Mouse (Mus musculus): ENCODE results near the gene Fos. TPM values are rescaled to one million over a fixed set of nuclear protein-coding genes. Genes with fewer than 3 reads are reported as not detected.

The Fos gene
- polyA plus RNA-seq, 1 experiment: 37.0 TPM

- no peak for DNase-seq (ENCODE audit: low spot score)
These were observed 11.6 kb upstream of the Fos start for GRCm38 (mm10) chr12:85461913-85462663.

DNA sequence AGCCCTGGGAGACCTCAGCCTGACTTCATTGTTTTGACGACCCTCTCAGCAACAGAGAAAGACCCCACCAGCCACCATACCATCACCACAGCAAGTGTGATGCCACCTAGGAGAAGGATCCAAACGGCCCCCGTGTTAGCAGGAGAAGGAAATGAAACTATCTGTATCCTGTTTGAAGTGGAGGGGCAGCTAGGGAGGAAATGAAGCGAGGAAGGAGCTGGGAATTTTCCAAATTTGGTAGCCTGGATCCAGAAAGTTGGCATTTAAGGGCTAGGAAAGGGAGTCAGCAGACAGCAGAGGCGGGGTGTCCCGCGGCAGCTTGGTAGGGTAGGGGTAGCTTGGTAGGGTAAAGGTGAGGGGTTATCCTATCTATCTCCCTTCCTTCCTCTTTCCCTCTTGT lies 10.9 kb upstream of the Fos start:
- DNase-seq (ENCODE audit: low spot score): no peak

DNA sequence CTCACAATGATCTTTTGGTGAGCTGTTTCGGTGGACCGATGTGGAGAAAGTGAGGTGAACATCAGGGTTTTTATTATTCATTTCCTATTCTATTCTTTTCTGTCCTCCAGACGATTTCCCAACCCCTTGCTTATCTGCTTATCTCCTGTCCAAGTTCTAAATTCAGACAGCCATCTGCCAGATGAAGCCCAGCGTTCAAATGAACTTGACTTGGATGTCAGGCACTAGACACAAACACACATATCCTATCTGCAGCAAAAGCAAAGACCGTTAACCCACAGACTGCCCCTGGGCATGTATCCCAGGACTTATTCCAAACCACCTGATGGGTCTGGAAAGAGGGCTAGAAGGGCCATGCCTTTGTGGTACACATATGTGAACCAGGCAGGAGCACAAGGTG lies 9.3 kb upstream of the Fos start:
- no peak for DNase-seq (ENCODE audit: low spot score)

DNA sequence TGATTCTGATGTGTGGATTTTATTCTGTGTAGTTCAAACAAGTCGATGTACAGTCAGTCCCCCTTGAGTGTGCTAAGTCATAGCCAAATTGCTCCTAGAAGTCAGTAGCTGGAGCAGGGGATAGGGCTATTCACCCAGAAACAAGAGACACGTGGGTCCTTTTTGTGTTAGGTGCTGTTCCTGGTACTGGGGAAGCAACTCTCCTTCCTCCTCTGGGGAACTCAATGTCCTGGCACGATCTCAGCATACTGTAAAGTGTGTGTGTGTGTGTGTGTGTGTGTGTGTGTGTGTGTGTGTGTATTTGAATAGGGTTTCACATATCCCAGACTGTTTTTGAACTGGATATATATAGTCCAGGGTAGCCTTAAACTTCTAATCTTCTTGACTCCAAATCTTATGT lies 8.8 kb upstream of the Fos start:
- no peak for DNase-seq (ENCODE audit: low spot score)

DNA sequence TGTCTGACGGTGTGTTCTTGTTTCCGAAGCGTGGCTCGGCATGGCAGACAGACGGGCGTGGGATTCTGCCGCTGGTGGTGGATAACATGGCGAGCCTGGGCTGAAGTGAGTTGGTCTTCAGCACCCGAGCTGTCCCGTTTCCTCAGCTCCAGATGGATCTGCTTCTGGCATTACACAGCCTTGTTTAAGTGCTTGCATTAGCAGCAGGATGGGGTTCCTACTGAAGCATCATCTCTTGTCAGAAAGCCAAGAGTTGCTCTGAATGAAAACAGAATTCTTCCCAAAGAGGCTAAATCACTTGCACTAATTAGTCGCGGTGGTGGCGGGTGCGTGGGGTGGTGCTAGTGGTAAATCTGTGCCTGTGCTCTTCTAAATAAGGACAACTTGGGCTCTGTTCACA lies 5.8 kb upstream of the Fos start:
- peak; percentile 15 for DNase-seq (ENCODE audit: low spot score)

DNA sequence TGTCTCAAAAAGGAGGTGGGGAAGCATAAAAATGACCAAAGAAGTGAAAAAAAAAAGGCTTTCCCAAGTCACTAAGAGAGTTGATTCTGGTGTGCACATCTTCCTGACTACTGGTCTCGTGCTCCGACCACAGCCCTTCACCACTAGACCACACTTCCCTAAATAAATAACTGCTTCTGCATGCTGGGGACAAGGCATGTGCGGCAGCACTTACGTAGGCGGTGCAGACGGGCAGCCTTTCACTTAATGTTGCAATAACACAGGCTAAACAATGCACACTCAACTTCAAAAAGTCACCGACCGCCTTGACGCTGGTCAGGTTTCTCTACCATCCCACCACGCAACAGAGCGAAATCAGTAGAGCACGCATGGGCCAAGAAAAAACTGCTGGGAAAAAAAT lies 5.0 kb upstream of the Fos start:
- DNase-seq (ENCODE audit: low spot score): no peak

DNA sequence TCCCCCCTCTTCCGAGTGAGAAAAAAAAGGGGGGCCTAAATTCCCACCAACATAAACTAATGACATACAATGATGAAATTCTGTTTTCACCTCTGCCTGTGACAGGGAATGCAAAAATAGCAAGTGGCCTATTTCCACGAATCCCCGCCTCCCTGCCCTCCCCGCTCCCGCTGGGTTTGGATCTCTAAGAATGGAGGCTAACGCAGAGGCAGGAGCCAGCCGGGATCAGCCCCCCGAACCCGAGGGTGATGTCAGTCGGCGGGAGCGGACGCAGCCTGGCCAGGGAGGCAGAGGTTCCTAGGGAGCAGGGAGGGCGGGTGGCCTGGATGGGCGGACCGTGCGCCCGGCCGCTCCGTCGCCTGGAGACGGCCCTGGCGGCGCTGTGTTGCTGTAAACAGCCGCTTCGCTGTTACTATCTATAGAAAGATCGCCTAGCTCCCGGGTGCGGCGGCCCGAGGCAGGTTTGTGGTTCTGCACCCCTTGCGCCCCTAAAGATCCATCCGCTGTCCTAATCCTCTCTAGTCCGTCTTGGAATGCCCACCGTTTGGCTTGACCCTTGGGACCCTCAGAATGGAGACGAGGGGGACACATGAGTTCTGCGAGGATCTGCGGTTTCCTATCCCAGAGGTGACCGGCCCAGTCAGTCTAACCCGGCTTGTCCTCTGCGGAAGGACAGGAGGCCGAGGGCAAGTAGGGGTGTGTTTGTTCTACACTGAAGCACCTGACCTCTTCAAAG lies 1.6 kb upstream of the Fos start:
- DNase-seq (ENCODE audit: low spot score): peak; percentile 75

GRCm38 (mm10) chr12:85472656-85473410 lies 857 bp upstream of the Fos start:
- no peak for DNase-seq (ENCODE audit: low spot score)

- DNase-seq (ENCODE audit: low spot score): peak; percentile 65
These were observed 875 bp downstream of the Fos start for GRCm38 (mm10) chr12:85474298-85475231.

DNA sequence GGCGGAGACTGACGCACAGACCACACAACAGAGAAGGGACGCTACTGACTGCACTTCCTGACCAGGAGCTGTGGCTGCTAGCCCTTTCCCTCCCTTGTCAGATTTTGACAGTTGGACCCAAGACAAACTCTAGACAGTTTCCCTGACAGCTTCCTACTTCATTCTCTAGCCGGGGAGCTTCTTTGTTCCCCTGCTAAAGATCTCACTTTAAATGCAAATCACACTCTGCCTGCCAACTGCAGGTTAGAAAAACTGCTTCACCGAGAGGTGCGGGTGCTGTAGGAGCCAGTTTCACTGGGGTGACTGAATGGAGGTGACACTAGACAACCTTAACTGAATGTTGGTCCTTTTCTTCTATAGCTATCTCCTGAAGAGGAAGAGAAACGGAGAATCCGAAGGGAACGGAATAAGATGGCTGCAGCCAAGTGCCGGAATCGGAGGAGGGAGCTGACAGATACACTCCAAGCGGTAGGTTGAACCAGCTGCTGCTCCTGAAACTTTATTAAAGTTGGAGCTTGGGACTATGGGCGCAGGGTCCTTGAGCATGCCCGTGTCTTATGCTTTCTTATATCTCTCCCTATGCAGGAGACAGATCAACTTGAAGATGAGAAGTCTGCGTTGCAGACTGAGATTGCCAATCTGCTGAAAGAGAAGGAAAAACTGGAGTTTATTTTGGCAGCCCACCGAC lies 1.7 kb downstream of the Fos start:
- DNase-seq (ENCODE audit: low spot score): peak; percentile 18

GRCm38 (mm10) chr12:85475920-85476828 lies 2.5 kb downstream of the Fos start:
- DNase-seq (ENCODE audit: low spot score): peak; percentile 25

DNA sequence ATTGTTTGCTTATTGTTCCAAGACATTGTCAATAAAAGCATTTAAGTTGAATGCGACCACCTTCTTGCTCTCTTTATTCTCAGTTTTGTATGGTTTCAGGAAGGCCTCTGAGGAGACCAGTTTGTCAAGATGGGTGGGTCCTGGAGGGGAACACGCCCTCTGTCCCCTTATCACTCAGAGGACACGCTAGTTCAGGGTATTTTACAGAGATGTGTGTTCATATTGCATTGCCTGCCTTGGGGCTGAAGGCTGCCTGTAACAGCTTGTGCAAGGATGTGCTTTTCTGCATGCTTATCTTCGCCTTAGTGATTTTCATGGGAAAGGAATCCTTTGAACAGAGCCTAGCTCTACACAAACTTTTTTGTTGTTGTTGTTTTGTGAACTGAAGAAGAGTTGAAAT lies 3.5 kb downstream of the Fos start:
- no peak for DNase-seq (ENCODE audit: low spot score)

DNA sequence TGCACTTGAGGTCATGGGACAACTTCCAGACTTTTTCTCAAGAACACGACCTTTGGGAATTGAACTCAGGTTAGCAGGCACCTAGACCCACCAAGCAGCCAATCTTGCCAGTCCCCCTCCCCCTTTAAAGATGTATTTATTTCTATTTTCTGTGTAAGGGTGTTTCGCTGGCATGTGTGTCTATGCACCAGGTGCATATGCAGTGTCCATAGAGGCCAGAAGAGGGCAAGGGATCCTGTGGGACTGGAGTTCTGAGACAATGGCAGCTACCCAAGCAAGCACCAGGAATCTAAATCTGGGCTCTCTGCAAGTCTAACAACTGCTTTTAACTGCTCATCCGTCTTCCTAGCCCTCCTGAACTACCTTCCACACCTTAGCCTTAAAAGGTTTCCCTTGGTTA lies 4.1 kb downstream of the Fos start:
- DNase-seq (ENCODE audit: low spot score): no peak

DNA sequence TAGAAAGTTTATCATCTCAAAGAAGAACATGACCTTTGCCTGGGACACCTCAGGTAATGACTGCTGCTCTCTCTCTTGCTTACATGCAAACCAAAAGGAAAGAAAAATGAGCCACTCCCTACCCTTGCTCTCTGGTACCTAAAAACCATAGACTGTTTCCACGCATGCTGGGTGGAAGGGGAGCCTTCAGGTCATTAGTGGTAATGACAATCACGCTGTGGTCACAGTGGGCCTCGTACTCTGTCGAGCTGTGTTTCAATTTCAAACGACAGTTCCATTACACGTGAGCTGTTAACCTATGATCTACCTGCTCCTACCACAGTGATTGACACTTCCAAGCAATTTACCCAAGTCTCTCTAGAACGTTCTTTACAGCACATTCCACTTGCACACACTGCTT lies 5.0 kb downstream of the Fos start:
- no peak for DNase-seq (ENCODE audit: low spot score)

DNA sequence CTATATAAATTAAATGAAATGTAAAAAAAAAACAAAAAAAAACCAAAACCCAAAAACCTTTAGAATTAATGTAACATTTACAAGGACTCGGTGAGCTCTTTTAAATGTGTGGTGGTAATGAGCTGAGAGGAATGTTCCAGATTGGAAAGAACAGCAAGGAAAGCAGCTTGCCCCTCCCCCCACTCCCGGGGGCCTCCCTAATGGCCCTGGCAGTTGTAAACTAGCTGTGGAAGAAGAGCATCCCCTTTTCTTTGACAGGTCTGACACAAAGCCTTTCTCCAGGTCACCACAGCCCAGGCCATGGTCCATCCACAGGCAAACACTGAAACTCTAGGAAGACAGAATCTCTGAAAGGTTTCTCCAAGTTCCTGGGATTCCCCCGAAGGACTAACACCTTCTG lies 5.5 kb downstream of the Fos start:
- no peak for DNase-seq (ENCODE audit: low spot score)

DNA sequence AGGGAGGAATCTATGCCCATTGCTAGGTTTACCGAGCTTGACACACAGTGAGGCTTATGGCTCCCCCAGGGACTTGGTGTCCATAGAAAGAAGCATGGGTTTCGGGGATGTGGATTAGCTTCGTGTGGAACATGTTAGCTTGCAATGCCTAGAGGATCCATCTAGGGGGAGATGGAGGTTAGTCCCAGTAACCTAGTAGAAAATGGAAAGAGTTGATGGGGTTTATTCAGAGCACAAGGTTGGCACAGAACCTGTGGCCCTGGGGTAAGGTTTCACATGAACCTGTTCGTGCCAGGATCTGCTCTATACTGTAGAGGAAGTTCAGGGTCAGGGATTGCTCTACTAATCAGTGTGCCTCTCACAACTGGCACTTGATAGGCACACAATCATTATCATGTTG lies 9.5 kb downstream of the Fos start:
- no peak for DNase-seq (ENCODE audit: low spot score)

DNA sequence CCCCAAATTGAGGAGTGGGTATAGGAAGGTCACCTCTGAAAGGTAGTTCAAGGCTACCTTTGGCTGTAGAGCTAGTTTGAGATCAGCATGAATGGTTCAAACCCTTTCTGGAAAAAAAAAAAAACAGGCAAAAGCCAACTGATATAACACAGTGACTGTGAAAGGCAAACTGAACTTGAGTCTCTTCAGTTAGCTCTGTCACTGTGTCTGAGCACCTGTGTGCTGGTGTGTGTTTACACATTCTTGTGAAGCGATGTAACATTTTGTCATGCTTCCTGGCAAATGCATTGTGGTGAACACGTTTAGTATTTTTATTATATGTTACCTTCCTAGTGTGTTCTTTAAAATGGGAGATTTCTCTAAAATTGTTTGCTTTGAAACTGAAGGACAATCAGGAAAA lies 11.0 kb downstream of the Fos start:
- no peak for DNase-seq (ENCODE audit: low spot score)

GRCm38 (mm10) chr12:85485890-85486765 lies 12.4 kb downstream of the Fos start:
- peak; percentile 95 for DNase-seq (ENCODE audit: low spot score)

GRCm38 (mm10) chr12:85486766-85487069 lies 13.0 kb downstream of the Fos start:
- DNase-seq (ENCODE audit: low spot score): no peak
